Mouse (Mus musculus) thymus, postnatal 36 days (tissue): ENCODE results near the gene Olfr152.

Experiments
- DNase-seq, 2 experiments: peaks; one replicate each; pipeline ENCODE4 v3.0.0; 2022; ENCODE audit warnings: mixed read lengths in 2 of 2

Olfr152 gene

DNA sequence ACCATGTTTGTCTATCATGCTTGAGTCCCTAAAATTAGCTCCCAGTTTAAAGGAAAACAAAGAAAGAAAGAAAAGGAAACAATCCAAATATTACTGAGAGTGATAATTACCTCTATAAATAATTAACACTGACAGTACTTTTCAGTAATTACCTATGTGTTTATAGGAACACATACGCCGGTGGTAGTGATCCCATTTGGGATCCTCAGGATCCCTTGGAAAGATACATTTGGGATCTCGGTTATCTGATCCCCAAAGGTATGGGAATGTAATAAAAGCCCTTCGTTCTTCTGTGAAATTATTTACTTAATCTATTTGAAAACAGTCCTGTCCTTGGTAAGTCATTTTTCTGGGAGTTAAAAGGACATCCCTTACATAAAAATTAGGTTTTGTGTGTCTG is at the start of gene Olfr152:
Olfr152 (plus strand) TSS at position 301 of the 400 bp plus-strand sequence.
- DNase-seq: no peak

DNA sequence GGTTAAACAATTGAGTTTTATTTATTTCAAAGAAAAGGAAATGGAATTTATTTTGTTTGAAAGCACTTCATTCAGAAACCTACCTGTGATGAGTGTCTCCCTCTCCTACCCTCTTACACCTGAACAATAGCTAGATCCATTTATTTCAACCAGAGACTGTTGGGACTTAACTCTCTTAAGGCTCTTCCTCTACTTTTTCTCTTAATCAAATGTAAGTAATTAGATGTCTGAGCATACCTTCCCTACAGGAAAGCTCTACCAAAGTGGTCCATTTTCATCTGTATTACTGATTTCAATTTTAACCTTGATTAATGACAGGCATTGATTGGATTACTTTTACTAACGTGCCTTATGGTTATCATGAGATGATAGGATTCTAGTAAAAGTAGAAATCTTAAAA is 39.4 kb upstream of the Olfr152 start, which contains the start of gene Olfr1138:
Olfr1138 (minus strand) TSS at position 101 of the 400 bp plus-strand sequence.
- DNase-seq: no peak

DNA sequence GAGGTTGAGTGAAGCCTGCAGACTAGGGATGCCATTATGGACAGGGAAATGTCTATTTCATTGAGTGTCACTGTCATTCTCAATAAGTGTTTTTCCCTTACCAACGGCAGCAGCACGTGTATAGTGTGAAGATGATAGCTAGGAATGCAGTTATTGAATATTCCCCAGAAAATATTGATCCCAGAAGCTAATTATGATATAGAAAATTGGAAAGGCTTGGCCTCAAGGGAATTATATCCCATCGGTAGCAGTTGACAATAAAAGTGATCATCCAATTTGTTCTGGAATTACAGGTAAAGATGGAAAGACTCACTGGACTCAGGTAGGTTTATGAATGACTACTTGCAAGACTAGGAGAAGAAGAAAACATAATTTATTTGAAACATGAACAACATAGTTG is 35.8 kb upstream of the Olfr152 start, which contains the start of gene Olfr1140:
Olfr1140 (plus strand) TSS at position 301 of the 400 bp plus-strand sequence.
- no peak for DNase-seq

DNA sequence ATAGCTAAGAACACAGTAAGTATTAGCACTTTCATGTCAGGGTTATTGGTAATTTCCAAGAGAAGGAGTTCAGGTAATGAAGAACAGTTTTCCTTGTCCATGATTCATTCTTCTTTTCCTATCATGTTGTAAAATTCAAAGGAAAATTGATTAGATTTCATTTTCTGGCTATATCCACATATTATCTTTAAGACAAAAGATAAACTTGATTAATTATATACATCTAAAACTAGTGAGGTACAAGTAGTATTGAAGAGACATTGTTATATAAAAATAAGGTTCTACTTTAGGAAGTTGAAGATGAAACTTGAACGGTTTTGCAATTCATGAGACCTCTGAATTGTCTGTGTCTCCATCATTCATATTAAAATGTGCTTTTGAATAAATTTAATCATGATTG is 25.4 kb upstream of the Olfr152 start, which contains the start of gene Olfr1141:
Olfr1141 (minus strand) TSS at position 101 of the 400 bp plus-strand sequence.
- no peak for DNase-seq

DNA sequence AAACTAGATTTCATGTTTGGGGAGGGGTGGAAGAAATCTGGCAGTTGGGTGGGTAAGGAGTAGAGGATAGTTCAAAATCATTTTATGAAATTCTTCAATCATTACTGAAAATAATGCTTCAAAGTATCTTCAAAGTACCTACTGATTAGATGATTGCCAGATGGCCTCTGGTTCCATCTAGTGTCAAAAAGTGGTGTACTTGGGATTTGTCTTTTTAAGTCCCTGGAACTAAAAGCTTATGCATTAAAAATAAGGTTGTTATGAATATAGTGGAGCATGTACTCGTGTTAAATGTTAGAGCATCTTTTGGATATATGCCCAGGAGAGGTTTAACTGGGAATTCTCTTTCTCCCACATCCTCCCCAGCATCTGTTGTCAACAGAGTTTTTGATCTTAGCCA is 3.1 kb upstream of the Olfr152 start:
- DNase-seq: no peak

DNA sequence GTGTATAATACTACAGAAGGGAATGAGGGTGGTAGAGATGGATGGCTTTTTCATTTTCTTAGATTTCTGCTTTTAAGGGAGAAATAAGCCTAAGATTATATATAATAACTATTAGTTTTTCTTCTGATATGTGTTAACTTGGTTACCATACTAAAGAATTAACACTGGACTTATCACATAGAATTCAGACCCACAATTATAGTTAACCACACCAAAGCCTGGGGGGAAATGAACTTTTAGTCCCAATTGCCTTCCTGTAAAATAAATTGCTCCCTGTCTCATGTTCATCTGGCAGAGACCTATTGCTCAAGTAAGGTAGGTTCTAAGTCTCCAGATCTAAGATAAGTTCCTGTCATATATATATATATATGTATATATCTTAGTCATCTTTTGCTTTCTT is 21.0 kb downstream of the Olfr152 start, which contains the start of gene Olfr1143:
Olfr1143 (plus strand) TSS at position 301 of the 400 bp plus-strand sequence.
- DNase-seq: no peak

DNA sequence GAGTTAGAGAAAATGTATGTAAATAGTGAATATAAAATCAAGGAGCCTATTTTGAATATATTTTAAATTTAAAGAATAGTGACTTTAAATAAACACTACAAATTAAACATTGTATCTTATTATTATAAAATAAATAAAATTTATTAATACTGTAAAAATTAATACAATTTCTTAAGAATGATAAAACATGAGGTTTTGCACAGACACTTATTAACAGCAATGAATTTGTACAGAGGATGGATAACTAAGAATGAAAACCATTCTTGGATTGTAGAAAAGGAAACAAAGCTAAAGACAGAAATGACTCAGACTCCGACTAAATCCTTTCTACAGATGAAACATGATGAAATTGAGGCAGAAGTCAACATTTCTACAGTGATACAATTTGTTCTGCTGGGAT is 30.2 kb downstream of the Olfr152 start, which contains the start of gene Olfr1145:
Olfr1145 (plus strand) TSS at position 301 of the 400 bp plus-strand sequence.
- no peak for DNase-seq

DNA sequence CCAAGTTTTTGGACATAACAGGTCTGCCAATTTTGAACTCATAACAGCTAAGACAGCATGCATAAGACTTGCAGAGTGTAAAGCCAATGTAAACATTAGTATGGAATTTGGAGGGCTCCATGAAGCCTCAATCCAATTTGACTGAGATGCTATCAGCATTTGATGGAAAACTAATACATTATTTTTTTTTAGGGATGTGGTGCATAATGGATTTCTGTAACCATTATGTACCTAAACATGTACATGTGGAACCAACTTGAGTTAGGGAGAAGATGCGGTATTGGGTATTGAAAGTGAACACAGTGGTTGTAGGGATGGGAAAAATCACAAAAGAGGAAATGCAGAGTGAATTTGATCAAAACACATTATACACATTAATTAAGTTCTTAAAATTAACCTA is 51.0 kb downstream of the Olfr152 start, which contains the start of gene Olfr1148:
Olfr1148 (plus strand) TSS at position 301 of the 400 bp plus-strand sequence.
- no peak for DNase-seq
